ENCODE assay signal across 22 mouse cellular contexts in the genomic region with DNA sequence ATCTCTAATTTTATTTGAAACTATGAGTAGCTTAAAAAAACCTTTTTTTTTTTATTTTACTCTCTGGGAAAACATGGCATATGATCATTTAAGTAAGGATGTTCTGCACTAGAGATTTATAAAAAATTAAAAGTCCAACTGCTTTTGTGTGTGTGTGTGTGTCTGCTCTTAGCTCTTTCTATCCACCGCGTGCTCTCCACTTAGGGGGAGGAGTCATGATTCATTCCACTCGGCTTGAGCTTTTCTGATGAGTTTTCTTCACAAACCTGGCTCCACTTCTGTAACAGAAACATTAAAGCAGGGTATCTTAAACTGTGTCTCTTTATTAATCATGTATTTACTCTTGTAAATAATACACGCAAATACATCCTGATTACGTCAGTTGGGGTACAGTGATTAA.
DNase-seq lines count a peak whose midpoint lies in the region; ATAC-seq and TF ChIP-seq lines count a peak whose summit lies in the region.
"Had no signal": no experiment of that assay in that cellular context is flagged by ENCODE, and none has a peak within 500 bp of the region (broad histone marks: within the 10 kb centered on the region; RNA-seq: fewer than 3 reads in every experiment).

No protein-coding gene starts in this region.

- no peak overlapping the region for H3K4me3 ChIP-seq in hindbrain, embryonic 11.5 days (ENCODE audit: low read depth, low read length)
- no peak overlapping the region for H3K4me3 ChIP-seq in hindbrain, embryonic 16.5 days (ENCODE audit: low read length)
- no peak overlapping the region for H3K4me3 ChIP-seq in forebrain, embryonic 11.5 days (ENCODE audit: low read depth, low read length)
- H3K4me3 ChIP-seq in forebrain, postnatal 0 days (ENCODE audit: low read depth, low read length) = no peak overlapping the region
- peak overlapping the region; percentile 6; the same call in 1 of the 2 replicates for H3K4me3 ChIP-seq in midbrain, embryonic 15.5 days
- H3K4me3 ChIP-seq: heart, adult 2 months; intestine, embryonic 15.5 days; left cerebral cortex, adult 2 months had no signal

- no peaks in the 10 kb centered on the region for H3K9me3 ChIP-seq in hindbrain, embryonic 11.5 days (ENCODE audit: control insufficient read depth, low read length)
- no peaks in the 10 kb centered on the region for H3K9me3 ChIP-seq in hindbrain, embryonic 16.5 days (ENCODE audit: control insufficient read depth, low read length)
- no peaks in the 10 kb centered on the region for H3K9me3 ChIP-seq in forebrain, embryonic 11.5 days (ENCODE audit: control insufficient read depth, low read length)
- no peaks in the 10 kb centered on the region for H3K9me3 ChIP-seq in forebrain, postnatal 0 days (ENCODE audit: low read length)
- no peaks in the 10 kb centered on the region for H3K9me3 ChIP-seq in midbrain, embryonic 15.5 days
- H3K9me3 ChIP-seq: intestine, embryonic 15.5 days had no signal

- ATAC-seq in hindbrain, embryonic 11.5 days (ENCODE audit: low FRiP score) = no peak
- no peak for ATAC-seq in hindbrain, embryonic 16.5 days
- peak; percentile 64 for ATAC-seq in forebrain, embryonic 11.5 days (replicated peaks; ENCODE audit: low FRiP score)
- ATAC-seq in forebrain, postnatal 0 days = no peak
- ATAC-seq in midbrain, embryonic 15.5 days (replicated peaks) = no peak
- ATAC-seq in erythroid progenitor cell, adult 5-6 weeks (replicated peaks; ENCODE audit: low FRiP score, poor library complexity, severe bottlenecking) = no peak
- ATAC-seq in granulocyte monocyte progenitor cell, adult 5-6 weeks (replicated peaks; ENCODE audit: poor library complexity, severe bottlenecking) = no peak
- ATAC-seq: intestine, embryonic 15.5 days had no signal

- H3K36me3 ChIP-seq in hindbrain, embryonic 11.5 days (ENCODE audit: control insufficient read depth, insufficient read depth, low read length) = no peaks in the 10 kb centered on the region
- no peaks in the 10 kb centered on the region for H3K36me3 ChIP-seq in hindbrain, embryonic 16.5 days (ENCODE audit: control insufficient read depth, insufficient read depth, low read length)
- H3K36me3 ChIP-seq in forebrain, embryonic 11.5 days (ENCODE audit: control insufficient read depth, insufficient read depth, low read length) = no peaks in the 10 kb centered on the region
- H3K36me3 ChIP-seq in forebrain, postnatal 0 days (ENCODE audit: insufficient read depth) = no peaks in the 10 kb centered on the region
- no peaks in the 10 kb centered on the region for H3K36me3 ChIP-seq in midbrain, embryonic 15.5 days (replicated peaks)
- H3K36me3 ChIP-seq: intestine, embryonic 15.5 days had no signal

- no peak overlapping the region for H3K4me2 ChIP-seq in hindbrain, embryonic 11.5 days (replicated peaks; ENCODE audit: low read depth, low read length)
- H3K4me2 ChIP-seq in hindbrain, embryonic 16.5 days (ENCODE audit: low read length) = no peak overlapping the region
- H3K4me2 ChIP-seq in forebrain, embryonic 11.5 days (ENCODE audit: low read depth, low read length, severe bottlenecking) = no peak overlapping the region
- peak overlapping the region; percentile 28 for H3K4me2 ChIP-seq in forebrain, postnatal 0 days (ENCODE audit: low read depth)
- H3K4me2 ChIP-seq in midbrain, embryonic 15.5 days = 0 out of 2 replicates have a peak overlapping the region, but pooled peaks have one; percentile 21
- H3K4me2 ChIP-seq: intestine, embryonic 15.5 days; liver, embryonic 11.5 days had no signal

- DNase-seq in hindbrain, embryonic 11.5 days (ENCODE audit: low spot score) = peak; percentile 10
- DNase-seq in forebrain, embryonic 11.5 days (ENCODE audit: low spot score) = no peak
- no peak for DNase-seq in forebrain, postnatal 0 days
- DNase-seq: adrenal gland, postnatal 36 days; cerebellum, adult 18-20 months; cerebellum, postnatal 25 days; gastrocnemius, postnatal 10 days; heart, adult 2 months; heart, postnatal 36 days; kidney, adult 9 months; kidney, postnatal 25 days; lung, adult 2 months; lung, postnatal 36 days; thymus, adult 18-20 months had no signal

- no peak overlapping the region for H3K9ac ChIP-seq in hindbrain, embryonic 11.5 days (ENCODE audit: low read depth, low read length)
- H3K9ac ChIP-seq in hindbrain, embryonic 16.5 days (ENCODE audit: low read depth, low read length) = no peak overlapping the region
- H3K9ac ChIP-seq in forebrain, embryonic 11.5 days (ENCODE audit: low read length) = no peak overlapping the region
- no peak overlapping the region for H3K9ac ChIP-seq in forebrain, postnatal 0 days
- H3K9ac ChIP-seq in midbrain, embryonic 15.5 days = no peak overlapping the region
- H3K9ac ChIP-seq: intestine, embryonic 15.5 days had no signal

- no peaks in the 10 kb centered on the region for H3K4me1 ChIP-seq in hindbrain, embryonic 11.5 days (replicated peaks; ENCODE audit: control insufficient read depth, insufficient read depth, low read length)
- H3K4me1 ChIP-seq in hindbrain, embryonic 16.5 days (ENCODE audit: control insufficient read depth, insufficient read depth, low read depth, low read length) = no peaks in the 10 kb centered on the region
- H3K4me1 ChIP-seq in forebrain, embryonic 11.5 days (replicated peaks; ENCODE audit: control insufficient read depth, insufficient read depth, low read length) = peaks cover 3% of the 10 kb centered on the region; the same call in 1 of the 2 replicates
- 0 out of 2 replicates have a peak, but pooled peaks cover 3% of the 10 kb centered on the region for H3K4me1 ChIP-seq in forebrain, postnatal 0 days (ENCODE audit: insufficient read depth)
- no peaks in the 10 kb centered on the region for H3K4me1 ChIP-seq in midbrain, embryonic 15.5 days
- H3K4me1 ChIP-seq: intestine, embryonic 15.5 days had no signal

- TF ChIP-seq CTCF in forebrain, postnatal 0 days (IDR thresholded peaks at IDR 0.05; ENCODE audit: low read depth) = no peak

- WGBS in hindbrain, embryonic 11.5 days = 59% methylated on average over 5 of the region's 5 CpGs
- WGBS in hindbrain, embryonic 16.5 days = 36% methylated on average over 5 of the region's 5 CpGs
- 35% methylated on average over 5 of the region's 5 CpGs for WGBS in forebrain, embryonic 11.5 days
- WGBS in forebrain, postnatal 0 days = 12% methylated on average over 5 of the region's 5 CpGs
- 34% methylated on average over 5 of the region's 5 CpGs for WGBS in midbrain, embryonic 15.5 days

- H3K27me3 ChIP-seq in hindbrain, embryonic 11.5 days (ENCODE audit: control insufficient read depth, insufficient read depth, low read length) = no peaks in the 10 kb centered on the region
- H3K27me3 ChIP-seq in hindbrain, embryonic 16.5 days (replicated peaks; ENCODE audit: control insufficient read depth, insufficient read depth, low read length) = no peaks in the 10 kb centered on the region
- H3K27me3 ChIP-seq in forebrain, embryonic 11.5 days (ENCODE audit: control insufficient read depth, insufficient read depth, low read length) = no peaks in the 10 kb centered on the region
- H3K27me3 ChIP-seq in forebrain, postnatal 0 days (ENCODE audit: insufficient read depth, low read length) = no peaks in the 10 kb centered on the region
- H3K27me3 ChIP-seq in midbrain, embryonic 15.5 days (replicated peaks) = no peaks in the 10 kb centered on the region
- H3K27me3 ChIP-seq: CH12.LX; intestine, embryonic 15.5 days had no signal

- no peak overlapping the region for H3K27ac ChIP-seq in hindbrain, embryonic 11.5 days (ENCODE audit: low read depth, low read length)
- H3K27ac ChIP-seq in hindbrain, embryonic 16.5 days (ENCODE audit: low read depth, low read length) = no peak overlapping the region
- no peak overlapping the region; the same call in 1 of the 2 replicates for H3K27ac ChIP-seq in forebrain, embryonic 11.5 days (ENCODE audit: low read depth, low read length)
- no peak overlapping the region for H3K27ac ChIP-seq in forebrain, postnatal 0 days (ENCODE audit: low read depth, low read length)
- no peak overlapping the region for H3K27ac ChIP-seq in midbrain, embryonic 15.5 days
- H3K27ac ChIP-seq: heart, adult 2 months; intestine, embryonic 15.5 days; left cerebral cortex, adult 2 months had no signal

Comparison
In these comparisons a context has a peak if more than half of its experiments do, and no peak if none do; other contexts are left out.
1. H3K4me2 ChIP-seq: peak in forebrain, postnatal 0 days (single experiment) and midbrain, embryonic 15.5 days (single experiment); none in hindbrain, embryonic 11.5 days (single experiment), hindbrain, embryonic 16.5 days (single experiment) and forebrain, embryonic 11.5 days (single experiment).